Mouse (Mus musculus) gastrocnemius, postnatal 36 days (tissue): ENCODE data around the gene Tom1l2. TPM values are rescaled to one million over a fixed set of nuclear protein-coding genes. Genes with fewer than 3 reads are reported as not detected.

Experiments
- DNase-seq, 2 experiments: peaks; one replicate each; pipeline ENCODE4 v3.0.0; 2022
- intact Hi-C: fragments of 180-260 bp; cut with DNase I; formaldehyde crosslinking; loops from one replicate; pipeline ENCODE4 v1.15.1; 2025
- total RNA-seq, 2 experiments: library from RNA; stranded (reverse); gene quantifications; 2 replicates each; pipeline ENCODE4 v1.2.3; 2021

Gene Tom1l2
- total RNA-seq, 2 experiments from 2014 or later, result 59.4 to 61.5 TPM

GRCm38 (mm10) chr11:60213266-60213665, 139.4 kb downstream of the Tom1l2 start:
- intact Hi-C loops, result no loop called here
- DNase-seq, result no peak

- intact Hi-C loops, result no loop called here
- no peak for DNase-seq
These were observed 140.9 kb downstream of the Tom1l2 start for GRCm38 (mm10) chr11:60211761-60212160.

GRCm38 (mm10) chr11:60211152-60211551, 141.6 kb downstream of the Tom1l2 start:
- no peak for DNase-seq
- intact Hi-C loops, result no loop called here

GRCm38 (mm10) chr11:60210305-60210724, 142.4 kb downstream of the Tom1l2 start:
- DNase-seq, result peak; percentile 88 to 92
- intact Hi-C loops, result no loop called here

- no peak for DNase-seq
- intact Hi-C loops, result no loop called here
These were observed 142.8 kb downstream of the Tom1l2 start for GRCm38 (mm10) chr11:60209933-60210249.

- peak; percentile 58 to 66 for DNase-seq
- intact Hi-C loops, result no loop called here
These were observed 143.3 kb downstream of the Tom1l2 start for GRCm38 (mm10) chr11:60209217-60209932.

- intact Hi-C loops, result no loop called here
- DNase-seq, result no peak
These were observed 144.0 kb downstream of the Tom1l2 start for GRCm38 (mm10) chr11:60208712-60209111.

- DNase-seq, result no peak
- intact Hi-C loops, result no loop called here
These were observed 144.5 kb downstream of the Tom1l2 start for GRCm38 (mm10) chr11:60208201-60208600.

- intact Hi-C loops, result no loop called here
- no peak for DNase-seq
These were observed 146.5 kb downstream of the Tom1l2 start for GRCm38 (mm10) chr11:60206207-60206606.

- no peak for DNase-seq
- intact Hi-C loops, result no loop called here
These were observed 147.7 kb downstream of the Tom1l2 start for GRCm38 (mm10) chr11:60205026-60205425.

- DNase-seq, result no peak
- intact Hi-C loops, result loop anchor here (5.0 kb wide), 3 partner anchors 89 to 209 kb away; no protein-coding TSS in a partner anchor
These were observed 149.7 kb downstream of the Tom1l2 start for GRCm38 (mm10) chr11:60202710-60203638.

GRCm38 (mm10) chr11:60200384-60200783, 152.3 kb downstream of the Tom1l2 start:
- intact Hi-C loops, result loop anchor here (5.0 kb wide), 3 partner anchors 92 to 212 kb away; no protein-coding TSS in a partner anchor
- no peak for DNase-seq

- peak; percentile 86 to 91 for DNase-seq
- intact Hi-C loops, result loop anchor here (5.0 kb wide), 3 partner anchors 93 to 213 kb away; no protein-coding TSS in a partner anchor
These were observed 153.0 kb downstream of the Tom1l2 start for GRCm38 (mm10) chr11:60199702-60200184.

- no peak for DNase-seq
- intact Hi-C loops, result no loop called here
These were observed 154.1 kb downstream of the Tom1l2 start for GRCm38 (mm10) chr11:60198651-60199050.

GRCm38 (mm10) chr11:60197998-60198619, 154.6 kb downstream of the Tom1l2 start:
- DNase-seq, result no peak
- intact Hi-C loops, result no loop called here

GRCm38 (mm10) chr11:60196344-60196743, 156.4 kb downstream of the Tom1l2 start:
- intact Hi-C loops, result no loop called here
- no peak for DNase-seq

GRCm38 (mm10) chr11:60195108-60195507, 157.6 kb downstream of the Tom1l2 start:
- intact Hi-C loops, result no loop called here
- DNase-seq, result no peak

GRCm38 (mm10) chr11:60193556-60193955, 159.1 kb downstream of the Tom1l2 start:
- intact Hi-C loops, result no loop called here
- DNase-seq, result no peak

- DNase-seq, result no peak
- intact Hi-C loops, result no loop called here
These were observed 160.2 kb downstream of the Tom1l2 start for GRCm38 (mm10) chr11:60192534-60192933.

GRCm38 (mm10) chr11:60190055-60190641, 162.6 kb downstream of the Tom1l2 start:
- intact Hi-C loops, result no loop called here
- no peak for DNase-seq
